Mouse (Mus musculus): ENCODE results near the gene Msrb3.

DNA sequence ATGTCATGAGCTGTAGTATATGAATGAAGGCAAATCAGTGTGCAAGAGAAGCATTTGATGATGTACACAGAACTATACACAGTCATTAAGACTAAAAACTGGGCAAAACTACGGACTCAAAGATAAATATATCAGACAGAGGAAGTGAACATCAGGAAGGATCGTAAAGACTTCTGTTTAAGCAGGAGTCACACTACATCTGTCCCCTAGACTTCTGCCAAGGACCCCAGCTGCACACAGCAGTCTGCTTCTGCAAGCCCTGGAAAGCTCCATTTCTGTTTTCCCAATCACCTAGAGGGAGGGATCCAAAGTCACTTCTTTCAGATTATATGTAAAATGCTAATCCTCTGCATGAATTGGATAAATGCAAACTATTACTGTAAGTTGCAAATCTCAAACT lies 49.6 kb upstream of the Msrb3 start:
- TF ChIP-seq UBTF (IDR thresholded peaks at IDR 0.05; ENCODE audit: borderline replicate concordance, insufficient read depth, low read depth, low read length) (no peak), POLR2A (IDR thresholded peaks at IDR 0.05; ENCODE audit: control insufficient read depth in 1 of 2, insufficient read depth in 1 of 2, low read depth in 1 of 2, low read length in 2 of 2, poor library complexity in 1 of 2) (no peak), NELFE (IDR thresholded peaks at IDR 0.05; ENCODE audit: low read depth, low read length) (no peak), CTCF (IDR thresholded peaks at IDR 0.05 in 2 of 3, conservative IDR thresholded peaks at IDR 0.05 in 1 of 3; ENCODE audit: control insufficient read depth in 1 of 3, insufficient read depth in 1 of 3, low read depth in 2 of 3, low read length in 3 of 3, poor library complexity in 1 of 3, severe bottlenecking in 1 of 3) (no peak), GATA1 (IDR thresholded peaks at IDR 0.05; ENCODE audit: low read depth, low read length) (no peak), CHD1 (IDR thresholded peaks at IDR 0.05; ENCODE audit: low read depth, low read length) (no peak), POLR2AphosphoS5 (IDR thresholded peaks at IDR 0.05; ENCODE audit: borderline replicate concordance, low read depth, low read length) (no peak), CHD2 (IDR thresholded peaks at IDR 0.05; ENCODE audit: low read length) (no peak), E2F4 (IDR thresholded peaks at IDR 0.05; ENCODE audit: borderline replicate concordance, low read depth, low read length) (no peak)

Measured in MEL (cell line).